Mouse (Mus musculus): ENCODE results near the gene Nabp1. TPM values are rescaled to one million over a fixed set of nuclear protein-coding genes. Genes with fewer than 3 reads are reported as not detected.

The Nabp1 gene
- total and polyA plus RNA-seq, 3 experiments: 5.4 to 10.0 TPM; not detected in 1

- Histone ChIP-seq H3K27me3 (ENCODE audit: control insufficient read depth in 1 of 2, insufficient read depth in 2 of 2, low read length in 2 of 2) (no peaks in the 10 kb centered on the region), H3K9me3 (replicated peaks; ENCODE audit: insufficient read depth, low read length) (no peaks in the 10 kb centered on the region), H3K79me2 (ENCODE audit: control insufficient read depth, insufficient read depth, low read length, poor library complexity) (no peaks in the 10 kb centered on the region), H3K9ac (ENCODE audit: control insufficient read depth, low read depth, low read length, poor library complexity, severe bottlenecking) (no peak overlapping the region), H3K4me3 (ENCODE audit: control insufficient read depth in 1 of 2, insufficient read depth in 1 of 2, low read depth in 2 of 2, low read length in 2 of 2) (no peak overlapping the region), H3K4me1 (ENCODE audit: control insufficient read depth in 1 of 2, insufficient read depth in 2 of 2, low read length in 2 of 2) (peaks cover 0 to 9% of the 10 kb centered on the region in 2 experiments; a peak in 3 of 4 replicates), H3K27ac (ENCODE audit: control insufficient read depth, low read depth, low read length) (no peak overlapping the region), H3K36me3 (ENCODE audit: control insufficient read depth in 1 of 2, insufficient read depth in 2 of 2, low read length in 2 of 2) (peaks cover 0 to 9% of the 10 kb centered on the region in 2 experiments; a peak in 2 of 4 replicates)
- no peak for DNase-seq (ENCODE audit: low read depth, low spot score)
- TF ChIP-seq GATA1 (IDR thresholded peaks at IDR 0.05; ENCODE audit: low read depth, low read length) (no peak), TCF12 (IDR thresholded peaks at IDR 0.05; ENCODE audit: low read depth, low read length) (no peak), NRF1 (IDR thresholded peaks at IDR 0.05; ENCODE audit: insufficient read depth, low read depth, low read length, poor library complexity, severe bottlenecking) (no peak), MAZ (IDR thresholded peaks at IDR 0.05; ENCODE audit: low read depth, low read length) (no peak), MAFK (IDR thresholded peaks at IDR 0.05; ENCODE audit: borderline replicate concordance, low read depth, low read length) (no peak), TBP (IDR thresholded peaks at IDR 0.05; ENCODE audit: low read depth, low read length) (no peak), POLR2AphosphoS2 (IDR thresholded peaks at IDR 0.05; ENCODE audit: low read length) (no peak), CHD1 (IDR thresholded peaks at IDR 0.05; ENCODE audit: low read depth, low read length) (no peak), ZMIZ1 (IDR thresholded peaks at IDR 0.05; ENCODE audit: low read depth, low read length) (no peak)
Measured at GRCm38 (mm10) chr1:51525563-51526265, 47.5 kb upstream of the Nabp1 start.

- peaks cover 0 to 5% of the 10 kb centered on the region in 2 experiments; a peak in 1 of 4 replicates for H3K4me1 ChIP-seq (ENCODE audit: control insufficient read depth in 1 of 2, insufficient read depth in 2 of 2, low read length in 2 of 2)
Measured at GRCm38 (mm10) chr1:51521651-51522050, 43.4 kb upstream of the Nabp1 start.

GRCm38 (mm10) chr1:51520246-51520780, 42.1 kb upstream of the Nabp1 start:
- H3K4me3 ChIP-seq (ENCODE audit: control insufficient read depth in 1 of 2, insufficient read depth in 1 of 2, low read depth in 2 of 2, low read length in 2 of 2): peak overlapping the region; percentile 4 to 16; a peak in 1 of 4 replicates
- H3K27ac ChIP-seq (ENCODE audit: control insufficient read depth, low read depth, low read length): no peak overlapping the region
- H3K36me3 ChIP-seq (ENCODE audit: control insufficient read depth in 1 of 2, insufficient read depth in 2 of 2, low read length in 2 of 2): peaks cover 0 to 2% of the 10 kb centered on the region in 2 experiments; a peak in 2 of 4 replicates
- H3K79me2 ChIP-seq (ENCODE audit: control insufficient read depth, insufficient read depth, low read length, poor library complexity): no peaks in the 10 kb centered on the region
- TF ChIP-seq ELF1 (IDR thresholded peaks at IDR 0.05; ENCODE audit: low read depth, low read length): no peak
- no peak overlapping the region for H3K9ac ChIP-seq (ENCODE audit: control insufficient read depth, low read depth, low read length, poor library complexity, severe bottlenecking)
- peak; percentile 30 for DNase-seq (ENCODE audit: low read depth, low spot score)
- peaks cover 0 to 5% of the 10 kb centered on the region in 2 experiments; a peak in 1 of 4 replicates for H3K4me1 ChIP-seq (ENCODE audit: control insufficient read depth in 1 of 2, insufficient read depth in 2 of 2, low read length in 2 of 2)
- no peaks in the 10 kb centered on the region for H3K27me3 ChIP-seq (ENCODE audit: control insufficient read depth in 1 of 2, insufficient read depth in 2 of 2, low read length in 2 of 2)
- no peaks in the 10 kb centered on the region for H3K9me3 ChIP-seq (replicated peaks; ENCODE audit: insufficient read depth, low read length)

More at GRCm38 (mm10) chr1:51521651-51522050, 43.4 kb upstream of the Nabp1 start:
- no peak overlapping the region for H3K9ac ChIP-seq (ENCODE audit: control insufficient read depth, low read depth, low read length, poor library complexity, severe bottlenecking)
- no peaks in the 10 kb centered on the region for H3K9me3 ChIP-seq (replicated peaks; ENCODE audit: insufficient read depth, low read length)
- no peaks in the 10 kb centered on the region for H3K79me2 ChIP-seq (ENCODE audit: control insufficient read depth, insufficient read depth, low read length, poor library complexity)
- DNase-seq (ENCODE audit: low read depth, low spot score): no peak
- no peak overlapping the region for H3K4me3 ChIP-seq (ENCODE audit: control insufficient read depth in 1 of 2, insufficient read depth in 1 of 2, low read depth in 2 of 2, low read length in 2 of 2)
- no peaks in the 10 kb centered on the region for H3K27me3 ChIP-seq (ENCODE audit: control insufficient read depth in 1 of 2, insufficient read depth in 2 of 2, low read length in 2 of 2)
- no peak overlapping the region for H3K27ac ChIP-seq (ENCODE audit: control insufficient read depth, low read depth, low read length)
- H3K36me3 ChIP-seq (ENCODE audit: control insufficient read depth in 1 of 2, insufficient read depth in 2 of 2, low read length in 2 of 2): peaks cover 0 to 2% of the 10 kb centered on the region in 2 experiments; a peak in 2 of 4 replicates
- TF ChIP-seq POLR2A (IDR thresholded peaks at IDR 0.05; ENCODE audit: control insufficient read depth in 1 of 2, insufficient read depth in 1 of 2, low read depth in 1 of 2, low read length in 2 of 2, poor library complexity in 1 of 2) (no peak), TAL1 (IDR thresholded peaks at IDR 0.05; ENCODE audit: low read length) (no peak), TCF12 (IDR thresholded peaks at IDR 0.05; ENCODE audit: low read depth, low read length) (no peak), MYC (IDR thresholded peaks at IDR 0.05; ENCODE audit: low read depth, low read length) (no peak), GABPA (IDR thresholded peaks at IDR 0.05; ENCODE audit: low read depth, low read length) (no peak), ZC3H11A (IDR thresholded peaks at IDR 0.05; ENCODE audit: low read depth, low read length) (no peak)

Data from MEL (cell line).